ENCODE assay signal across 9 mouse cellular contexts in genomic region chr19:46014572-46015178, GRCm38 (mm10). TPM values are rescaled to one million over a fixed set of nuclear protein-coding genes. Genes with fewer than 3 reads are reported as not detected.
DNase-seq lines count a peak whose midpoint lies in the region; ATAC-seq and TF ChIP-seq lines count a peak whose summit lies in the region.
"Had no signal": no experiment of that assay in that cellular context is flagged by ENCODE, and none has a peak within 500 bp of the region (broad histone marks: within the 10 kb centered on the region; RNA-seq: fewer than 3 reads in every experiment).

No protein-coding gene starts in this region.

- no peak overlapping the region for H3K4me2 ChIP-seq in embryonic facial prominence, embryonic 14.5 days (ENCODE audit: low read depth, low read length)
- H3K4me2 ChIP-seq in heart, embryonic 15.5 days = no peak overlapping the region
- H3K4me2 ChIP-seq in liver, postnatal 0 days (ENCODE audit: low read depth, low read length) = no peak overlapping the region
- H3K4me2 ChIP-seq: limb, embryonic 12.5 days had no signal

- no peak overlapping the region for H3K9ac ChIP-seq in embryonic facial prominence, embryonic 14.5 days (ENCODE audit: low read depth, low read length)
- H3K9ac ChIP-seq in heart, embryonic 15.5 days = no peak overlapping the region
- H3K9ac ChIP-seq in liver, postnatal 0 days (replicated peaks) = no peak overlapping the region
- H3K9ac ChIP-seq: limb, embryonic 12.5 days had no signal

- no peaks in the 10 kb centered on the region for H3K36me3 ChIP-seq in embryonic facial prominence, embryonic 14.5 days (ENCODE audit: control insufficient read depth, insufficient read depth, low read length)
- H3K36me3 ChIP-seq in heart, embryonic 15.5 days = no peaks in the 10 kb centered on the region
- H3K36me3 ChIP-seq in liver, postnatal 0 days (replicated peaks; ENCODE audit: insufficient read depth, low read length) = no peaks in the 10 kb centered on the region
- H3K36me3 ChIP-seq: limb, embryonic 12.5 days had no signal

- peak; percentile 74 to 81 for DNase-seq in CD8-positive naive resting alpha-beta T cell, adult 2 months (ENCODE audit: low read depth in 2 of 2, low spot score in 2 of 2)
- peak; percentile 91 for DNase-seq in embryonic facial prominence, embryonic 14.5 days (ENCODE audit: low spot score)
- peak; percentile 94 to 95 for DNase-seq in kidney, postnatal 4 days
- DNase-seq in liver, postnatal 0 days = peak; percentile 90
- peak; percentile 94 for DNase-seq in testis, postnatal 10 days (ENCODE audit: low spot score)

- no peaks in the 10 kb centered on the region for H3K27me3 ChIP-seq in embryonic facial prominence, embryonic 14.5 days (replicated peaks; ENCODE audit: control insufficient read depth, insufficient read depth, low read length)
- H3K27me3 ChIP-seq in heart, embryonic 15.5 days = no peaks in the 10 kb centered on the region
- no peaks in the 10 kb centered on the region for H3K27me3 ChIP-seq in liver, postnatal 0 days (ENCODE audit: insufficient read depth, low read length)
- H3K27me3 ChIP-seq: limb, embryonic 12.5 days had no signal

- H3K4me1 ChIP-seq in bone marrow, adult 2 months (ENCODE audit: control insufficient read depth, insufficient read depth, low read length) = no peaks in the 10 kb centered on the region
- H3K4me1 ChIP-seq in embryonic facial prominence, embryonic 14.5 days (ENCODE audit: control insufficient read depth, insufficient read depth, low read length) = no peaks in the 10 kb centered on the region
- H3K4me1 ChIP-seq in heart, embryonic 15.5 days (replicated peaks) = peaks cover 5% of the 10 kb centered on the region; the same call in 1 of the 2 replicates
- no peaks in the 10 kb centered on the region for H3K4me1 ChIP-seq in liver, postnatal 0 days (ENCODE audit: insufficient read depth)
- H3K4me1 ChIP-seq: limb, embryonic 12.5 days had no signal

- TF ChIP-seq POLR2A in bone marrow, adult 2 months (IDR thresholded peaks at IDR 0.05; ENCODE audit: borderline replicate concordance, control insufficient read depth, low read depth, low read length) = no peak

- TF ChIP-seq EP300 in liver, postnatal 0 days (IDR thresholded peaks at IDR 0.05; ENCODE audit: low read depth) = no peak

- no peak overlapping the region for H3K4me3 ChIP-seq in bone marrow, adult 2 months (replicated peaks; ENCODE audit: control insufficient read depth, low read depth, low read length)
- no peak overlapping the region for H3K4me3 ChIP-seq in embryonic facial prominence, embryonic 14.5 days (ENCODE audit: low read depth, low read length)
- no peak overlapping the region for H3K4me3 ChIP-seq in heart, embryonic 15.5 days
- no peak overlapping the region for H3K4me3 ChIP-seq in liver, postnatal 0 days (ENCODE audit: low read depth, low read length)
- H3K4me3 ChIP-seq: limb, embryonic 12.5 days had no signal

- H3K9me3 ChIP-seq in embryonic facial prominence, embryonic 14.5 days (ENCODE audit: control insufficient read depth, low read length) = no peaks in the 10 kb centered on the region
- no peaks in the 10 kb centered on the region for H3K9me3 ChIP-seq in heart, embryonic 15.5 days (replicated peaks)
- no peaks in the 10 kb centered on the region for H3K9me3 ChIP-seq in liver, postnatal 0 days (ENCODE audit: low read length)
- H3K9me3 ChIP-seq: limb, embryonic 12.5 days had no signal

- H3K27ac ChIP-seq in bone marrow, adult 2 months (ENCODE audit: control insufficient read depth, insufficient read depth, low read depth, low read length, poor library complexity) = no peak overlapping the region
- H3K27ac ChIP-seq in embryonic facial prominence, embryonic 14.5 days (replicated peaks; ENCODE audit: low read depth, low read length) = no peak overlapping the region
- no peak overlapping the region for H3K27ac ChIP-seq in heart, embryonic 15.5 days
- H3K27ac ChIP-seq in liver, postnatal 0 days (ENCODE audit: low read depth) = no peak overlapping the region
- H3K27ac ChIP-seq: limb, embryonic 12.5 days had no signal

- peak; percentile 97 for TF ChIP-seq CTCF in bone marrow, adult 2 months (IDR thresholded peaks at IDR 0.05; ENCODE audit: control insufficient read depth, insufficient read depth, low read length)
- peak; percentile 99 for TF ChIP-seq CTCF in liver, postnatal 0 days (IDR thresholded peaks at IDR 0.05; ENCODE audit: low read depth)

- peak; percentile 91 for ATAC-seq in embryonic facial prominence, embryonic 14.5 days (ENCODE audit: low read depth)
- ATAC-seq in heart, embryonic 15.5 days (replicated peaks; ENCODE audit: insufficient number of reproducible peaks, insufficient read depth, low FRiP score, low read depth) = peak; percentile 80; the same call in 1 of the 2 replicates
- peak; percentile 77 for ATAC-seq in liver, postnatal 0 days
- peak; percentile 97 for ATAC-seq in neutrophil, adult 5-6 weeks (ENCODE audit: extremely low read depth, insufficient number of reproducible peaks, low FRiP score, poor library complexity, severe bottlenecking)

- 3% methylated on average over 12 of the region's 12 CpGs for WGBS in bone marrow, adult 2 months
- 41% methylated on average over 12 of the region's 12 CpGs for WGBS in embryonic facial prominence, embryonic 14.5 days
- WGBS in heart, embryonic 15.5 days = 40% methylated on average over 12 of the region's 12 CpGs
- 14% methylated on average over 12 of the region's 12 CpGs for WGBS in liver, postnatal 0 days (ENCODE audit: insufficient replicate concordance)

RNA-seq across cellular contexts. Expression of gene Hps6, which starts 11.4 kb away (rescaled TPM):
- 1.2 and 1.9 TPM in 2 replicates for polyA plus RNA-seq in bone marrow, adult 2 months (2011; ENCODE audit: insufficient read depth, insufficient read length, low replicate concordance, missing spikeins)
- 4.5 and 6.4 TPM in 2 replicates for polyA plus RNA-seq in embryonic facial prominence, embryonic 14.5 days (2014; fragmentation: Nextera tagmentation; extraction: Ambion mirVana)
- 6.5 and 7.5 TPM in 2 replicates for polyA plus RNA-seq in heart, embryonic 15.5 days (2015; fragmentation: Nextera tagmentation; extraction: Ambion mirVana)
- polyA plus RNA-seq in liver, postnatal 0 days (2015; fragmentation: Nextera tagmentation; extraction: Ambion mirVana) = 2.0 and 2.2 TPM in 2 replicates
- 6.8 and 8.3 TPM in 2 replicates for total RNA-seq in neutrophil, adult 5-6 weeks (2017)

RNA-seq across cellular contexts. Expression of gene Armh3, which starts 16.4 kb away (rescaled TPM):
- polyA plus RNA-seq in bone marrow, adult 2 months (2011; ENCODE audit: insufficient read depth, insufficient read length, low replicate concordance, missing spikeins) = 2.8 and 5.3 TPM in 2 replicates
- 13.7 and 15.2 TPM in 2 replicates for polyA plus RNA-seq in embryonic facial prominence, embryonic 14.5 days (2014; fragmentation: Nextera tagmentation; extraction: Ambion mirVana)
- 12.2 and 15.3 TPM in 2 replicates for polyA plus RNA-seq in heart, embryonic 15.5 days (2015; fragmentation: Nextera tagmentation; extraction: Ambion mirVana)
- 3.1 and 3.5 TPM in 2 replicates for polyA plus RNA-seq in liver, postnatal 0 days (2015; fragmentation: Nextera tagmentation; extraction: Ambion mirVana)
- total RNA-seq in neutrophil, adult 5-6 weeks (2017) = 9.0 and 10.3 TPM in 2 replicates

RNA-seq across cellular contexts. Expression of gene Pprc1, which starts 30.0 kb away (rescaled TPM):
- 42.0 and 51.5 TPM in 2 replicates for polyA plus RNA-seq in bone marrow, adult 2 months (2011; ENCODE audit: insufficient read depth, insufficient read length, low replicate concordance, missing spikeins)
- polyA plus RNA-seq in embryonic facial prominence, embryonic 14.5 days (2014; fragmentation: Nextera tagmentation; extraction: Ambion mirVana) = 41.8 and 41.9 TPM in 2 replicates
- 17.7 and 25.8 TPM in 2 replicates for polyA plus RNA-seq in heart, embryonic 15.5 days (2015; fragmentation: Nextera tagmentation; extraction: Ambion mirVana)
- 7.7 and 8.1 TPM in 2 replicates for polyA plus RNA-seq in liver, postnatal 0 days (2015; fragmentation: Nextera tagmentation; extraction: Ambion mirVana)
- 9.7 and 13.0 TPM in 2 replicates for total RNA-seq in neutrophil, adult 5-6 weeks (2017)

RNA-seq across cellular contexts. Expression of gene Ldb1, which starts 30.3 kb away (rescaled TPM):
- 177 and 217 TPM in 2 replicates for polyA plus RNA-seq in bone marrow, adult 2 months (2011; ENCODE audit: insufficient read depth, insufficient read length, low replicate concordance, missing spikeins)
- polyA plus RNA-seq in embryonic facial prominence, embryonic 14.5 days (2014; fragmentation: Nextera tagmentation; extraction: Ambion mirVana) = 80.6 and 82.0 TPM in 2 replicates
- 64.5 and 78.7 TPM in 2 replicates for polyA plus RNA-seq in heart, embryonic 15.5 days (2015; fragmentation: Nextera tagmentation; extraction: Ambion mirVana)
- 32.3 and 34.4 TPM in 2 replicates for polyA plus RNA-seq in liver, postnatal 0 days (2015; fragmentation: Nextera tagmentation; extraction: Ambion mirVana)
- 162 and 164 TPM in 2 replicates for total RNA-seq in neutrophil, adult 5-6 weeks (2017)
